Mouse (Mus musculus) splenic B cell, adult 2 months (primary cell): ENCODE measurements at regions not wholly inside any gene's neighbourhood (a gene's known extent, or its start where the extent isn't known, plus 50 kb on each side); places are given as distances from the start of the nearest gene placed in this dataset.
A peak's percentile ranks its signal among the peaks of the same experiment; 100 is the strongest.

Source experiments
- DNase-seq: peaks from one replicate; pipeline ENCODE4 v3.0.0-alpha.2; 2011; ENCODE audit warnings: low read depth, low spot score
- H3K27me3 ChIP-seq: 2 replicates; pipeline ENCODE4 v1.6.1; 2012; ENCODE audit warnings: mild to moderate bottlenecking, low read length, moderate library complexity, mixed read lengths; ENCODE audit not compliant: control insufficient read depth, poor library complexity, insufficient read depth, severe bottlenecking
- H3K36me3 ChIP-seq: 2 replicates; pipeline ENCODE4 v1.6.1; 2012; ENCODE audit warnings: mild to moderate bottlenecking, low read length, moderate library complexity, mixed read lengths; ENCODE audit not compliant: control insufficient read depth, poor library complexity, insufficient read depth, severe bottlenecking

GRCm38 (mm10) chr11:89185862-89186261, 112.2 kb downstream of the Gm525 start:
- DNase-seq: no peak
- Histone ChIP-seq H3K36me3 (no peaks in the 10 kb centered on the region), H3K27me3 (no peaks in the 10 kb centered on the region)

- no peaks in the 10 kb centered on the region for H3K27me3 ChIP-seq
- no peak for DNase-seq
- no peaks in the 10 kb centered on the region for H3K36me3 ChIP-seq
Measured at GRCm38 (mm10) chr11:89181471-89181870, 107.8 kb downstream of the Gm525 start.

GRCm38 (mm10) chr11:89178436-89178835, 104.8 kb downstream of the Gm525 start:
- DNase-seq: no peak
- H3K36me3 ChIP-seq: no peaks in the 10 kb centered on the region
- H3K27me3 ChIP-seq: no peaks in the 10 kb centered on the region

GRCm38 (mm10) chr11:89175511-89175910, 101.9 kb downstream of the Gm525 start:
- H3K36me3 ChIP-seq: no peaks in the 10 kb centered on the region
- DNase-seq: no peak
- no peaks in the 10 kb centered on the region for H3K27me3 ChIP-seq

GRCm38 (mm10) chr11:89174967-89175366, 101.3 kb downstream of the Gm525 start:
- DNase-seq: no peak
- no peaks in the 10 kb centered on the region for H3K27me3 ChIP-seq
- H3K36me3 ChIP-seq: no peaks in the 10 kb centered on the region

- peak; percentile 80 for DNase-seq
- no peaks in the 10 kb centered on the region for H3K36me3 ChIP-seq
- H3K27me3 ChIP-seq: no peaks in the 10 kb centered on the region
Measured at GRCm38 (mm10) chr11:89165278-89165677, 91.6 kb downstream of the Gm525 start.

- H3K27me3 ChIP-seq: no peaks in the 10 kb centered on the region
- no peaks in the 10 kb centered on the region for H3K36me3 ChIP-seq
- no peak for DNase-seq
Measured at GRCm38 (mm10) chr11:89153466-89154406, 80.1 kb downstream of the Gm525 start.

- no peaks in the 10 kb centered on the region for H3K27me3 ChIP-seq
- no peak for DNase-seq
- no peaks in the 10 kb centered on the region for H3K36me3 ChIP-seq
Measured at GRCm38 (mm10) chr11:89147990-89148389, 74.3 kb downstream of the Gm525 start.

- Histone ChIP-seq H3K27me3 (no peaks in the 10 kb centered on the region), H3K36me3 (no peaks in the 10 kb centered on the region)
- DNase-seq: no peak
Measured at GRCm38 (mm10) chr11:89145281-89145945, 71.8 kb downstream of the Gm525 start.

GRCm38 (mm10) chr11:89142527-89143154, 69.0 kb downstream of the Gm525 start:
- H3K36me3 ChIP-seq: no peaks in the 10 kb centered on the region
- no peak for DNase-seq
- H3K27me3 ChIP-seq: no peaks in the 10 kb centered on the region
